Mouse (Mus musculus) intestine, embryonic 14.5 days (tissue): Measurements from ENCODE around the gene Pard3. TPM values are rescaled to one million over a fixed set of nuclear protein-coding genes. Genes with fewer than 3 reads are reported as not detected.

Experiments
- ATAC-seq: fragments of 200-750 bp; cut with Nextera tagmentation; replicated peaks from 2 replicates; pipeline ENCODE4 v1.8.0; 2017; ENCODE audit warnings: low read depth, moderate number of reproducible peaks, moderate TSS enrichment, moderate library complexity; ENCODE audit not compliant: low FRiP score, low TSS enrichment
- DNase-seq: peaks from one replicate; pipeline ENCODE4 v3.0.0-alpha.2; 2018; ENCODE audit warnings: low spot score
- H3K27ac ChIP-seq: fragments of 300-500 bp; sonication (generic); 2 replicates; pipeline ENCODE4 v1.5.1; 2014; ENCODE audit warnings: low read depth, mild to moderate bottlenecking, control low read depth
- H3K27me3 ChIP-seq: fragments of 300-500 bp; sonication (generic); replicated peaks from 2 replicates; pipeline ENCODE4 v1.6.1; 2014; ENCODE audit warnings: low read length, control low read depth; ENCODE audit not compliant: control insufficient read depth, insufficient read depth
- H3K36me3 ChIP-seq: fragments of 300-500 bp; sonication (generic); 2 replicates; pipeline ENCODE4 v1.6.1; 2014; ENCODE audit warnings: low read length, control low read depth; ENCODE audit not compliant: control insufficient read depth, insufficient read depth
- H3K4me1 ChIP-seq: fragments of 300-500 bp; sonication (generic); replicated peaks from 2 replicates; pipeline ENCODE4 v1.6.1; 2014; ENCODE audit warnings: low read length, control low read depth, mixed read lengths; ENCODE audit not compliant: control insufficient read depth, insufficient read depth
- H3K4me2 ChIP-seq: fragments of 300-500 bp; sonication (generic); 2 replicates; pipeline ENCODE4 v1.6.1; 2014; ENCODE audit warnings: low read length
- H3K4me3 ChIP-seq: fragments of 300-500 bp; sonication (generic); 2 replicates; pipeline ENCODE4 v1.5.1; 2014; ENCODE audit warnings: low read depth, low read length, control low read depth, mixed read lengths
- H3K9ac ChIP-seq: fragments of 300-500 bp; sonication (generic); 2 replicates; pipeline ENCODE4 v1.6.1; 2014; ENCODE audit warnings: mild to moderate bottlenecking, low read length
- H3K9me3 ChIP-seq: fragments of 300-500 bp; sonication (generic); 2 replicates; pipeline ENCODE4 v1.6.1; 2016; ENCODE audit warnings: low read length, control low read depth; ENCODE audit not compliant: control insufficient read depth
- WGBS: fragments of 180-500 bp; shearing (Covaris S2); extraction: QIAGEN DNeasy Blood & Tissue Kit; methylation state at CpG from one replicate; pipeline ENCODE4 v1.1.7; 2014; 5-methylcytosine and 5-hydroxymethylcytosine counted together
- polyA plus RNA-seq: library from polyadenylated mRNA; unstranded; fragments of >200 nt; fragmentation: Nextera tagmentation; extraction: Ambion mirVana; gene quantifications from 2 replicates; pipeline ENCODE4 v1.2.1, GENCODE M21; 2014

Pard3 gene
- polyA plus RNA-seq, 1 experiment from 2014 or later: 36.6 TPM

- Histone ChIP-seq H3K36me3 (no peaks in the 10 kb centered on the region), H3K4me3 (no peak overlapping the region), H3K27me3 (no peaks in the 10 kb centered on the region), H3K9me3 (no peaks in the 10 kb centered on the region), H3K27ac (no peak overlapping the region), H3K4me2 (no peak overlapping the region), H3K4me1 (no peaks in the 10 kb centered on the region), H3K9ac (no peak overlapping the region)
- 89% methylated on average over 9 of the region's 9 CpGs for WGBS
- ATAC-seq: no peak
- DNase-seq: no peak
Measured at GRCm38 (mm10) chr8:127638232-127639087, 574.8 kb downstream of the Pard3 start.

DNA sequence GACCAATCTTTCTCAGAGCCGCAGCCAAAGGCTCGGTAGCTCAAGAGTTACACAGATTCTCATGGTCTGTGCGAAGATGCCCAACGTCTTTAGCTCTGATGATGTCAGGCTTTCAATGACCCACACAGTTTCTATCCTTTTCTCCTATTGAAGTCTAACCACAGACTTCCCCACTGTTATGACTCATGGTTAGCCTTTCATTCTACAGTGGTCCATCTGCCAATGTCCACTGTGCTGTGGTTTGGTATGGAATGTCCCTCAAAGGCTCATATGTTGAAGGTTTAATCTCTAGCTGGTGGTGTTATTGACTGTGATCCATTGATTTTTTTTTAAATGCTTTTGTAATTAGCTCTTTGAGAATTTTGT, 575.4 kb downstream of the Pard3 start:
- no peaks in the 10 kb centered on the region for H3K27me3 ChIP-seq
- H3K4me2 ChIP-seq: no peak overlapping the region
- no peak overlapping the region for H3K9ac ChIP-seq
- no peaks in the 10 kb centered on the region for H3K9me3 ChIP-seq
- H3K36me3 ChIP-seq: no peaks in the 10 kb centered on the region
- no peak overlapping the region for H3K4me3 ChIP-seq
- DNase-seq (no peak), ATAC-seq (no peak)
- H3K27ac ChIP-seq: no peak overlapping the region
- H3K4me1 ChIP-seq: no peaks in the 10 kb centered on the region
- WGBS: 95% methylated on average over 4 of the region's 4 CpGs

GRCm38 (mm10) chr8:127655559-127655958, 591.9 kb downstream of the Pard3 start:
- Histone ChIP-seq H3K27ac (no peak overlapping the region), H3K9ac (no peak overlapping the region), H3K4me2 (no peak overlapping the region), H3K4me1 (no peaks in the 10 kb centered on the region), H3K27me3 (no peaks in the 10 kb centered on the region), H3K4me3 (no peak overlapping the region), H3K9me3 (no peaks in the 10 kb centered on the region), H3K36me3 (no peaks in the 10 kb centered on the region)
- WGBS: 81% methylated on average over 3 of the region's 3 CpGs
- ATAC-seq (no peak), DNase-seq (no peak)

Other genes starting within 250 kb of the Pard3 start
- 297 TPM in 2 replicates for gene Tomm20, start 118.0 kb upstream of the Pard3 start, polyA plus RNA-seq
- 26.5 and 26.6 TPM in 2 replicates for gene Rbm34, start 92.8 kb upstream of the Pard3 start, polyA plus RNA-seq